26 mouse cellular contexts compared by ENCODE assay signal in the genomic region with DNA sequence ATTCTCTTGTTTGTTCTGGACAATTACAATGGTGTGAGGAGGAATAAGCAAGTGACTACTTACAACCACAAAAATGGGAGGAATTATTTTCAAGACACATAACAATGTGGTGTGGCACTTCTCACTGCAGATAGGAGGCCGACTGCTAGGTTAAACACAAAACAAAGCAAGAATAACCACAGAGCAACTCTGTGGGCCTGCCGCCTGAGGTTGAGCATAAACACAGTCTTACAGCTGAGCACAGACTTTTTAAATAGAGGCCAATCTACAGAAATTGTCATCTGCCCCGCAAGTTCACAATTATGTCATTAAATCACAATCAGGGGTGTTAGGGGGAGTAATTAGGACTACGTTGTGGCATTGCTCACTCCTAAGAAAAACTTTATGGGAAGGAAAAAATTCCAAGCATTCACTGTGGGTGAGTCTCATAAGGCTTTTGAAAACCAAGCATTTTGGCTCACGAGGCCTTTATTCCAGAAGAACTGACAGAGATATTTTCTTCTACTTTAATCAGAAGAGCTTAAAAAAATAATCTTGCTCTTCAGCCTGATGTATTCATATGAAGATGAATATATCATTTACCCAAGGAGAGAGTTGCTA.
DNase-seq lines count a peak whose midpoint lies in the region; ATAC-seq lines count a peak whose summit lies in the region.
"Had no signal": no experiment of that assay in that cellular context is flagged by ENCODE, and none has a peak within 500 bp of the region (broad histone marks: within the 10 kb centered on the region; RNA-seq: fewer than 3 reads in every experiment).

No protein-coding gene starts in this region.

- no peak for ATAC-seq in limb, embryonic 12.5 days (ENCODE audit: insufficient number of reproducible peaks, insufficient read depth, low FRiP score, low TSS enrichment, low read depth)
- ATAC-seq in embryonic facial prominence, embryonic 13.5 days (ENCODE audit: insufficient number of reproducible peaks, insufficient read depth, low FRiP score, low TSS enrichment, low read depth), result no peak
- ATAC-seq in limb, embryonic 13.5 days (ENCODE audit: low FRiP score, low read depth), result peak; percentile 76
- ATAC-seq: forebrain, postnatal 0 days; intestine, embryonic 16.5 days; midbrain, embryonic 16.5 days had no signal

- H3K4me1 ChIP-seq in limb, embryonic 12.5 days (replicated peaks), result peaks cover 13% of the 10 kb centered on the region; the same call in 1 of the 2 replicates
- no peaks in the 10 kb centered on the region; the same call in 1 of the 2 replicates for H3K4me1 ChIP-seq in limb, embryonic 10.5 days
- H3K4me1 ChIP-seq in embryonic facial prominence, embryonic 13.5 days, result peaks cover 15% of the 10 kb centered on the region
- H3K4me1 ChIP-seq in limb, embryonic 13.5 days, result peaks cover 18% of the 10 kb centered on the region
- H3K4me1 ChIP-seq: heart, embryonic 10.5 days; heart, embryonic 15.5 days; hindbrain, embryonic 13.5 days; lung, embryonic 15.5 days; neural tube, embryonic 13.5 days had no signal

- WGBS in limb, embryonic 12.5 days, result 37% methylated on average over 5 of the region's 5 CpGs
- WGBS in limb, embryonic 10.5 days, result 64% methylated on average over 5 of the region's 5 CpGs
- 28% methylated on average over 5 of the region's 5 CpGs for WGBS in embryonic facial prominence, embryonic 13.5 days
- 18% methylated on average over 5 of the region's 5 CpGs for WGBS in limb, embryonic 13.5 days

- H3K4me2 ChIP-seq in limb, embryonic 12.5 days, result no peak overlapping the region
- no peak overlapping the region for H3K4me2 ChIP-seq in embryonic facial prominence, embryonic 13.5 days
- no peak overlapping the region for H3K4me2 ChIP-seq in limb, embryonic 13.5 days (replicated peaks)
- H3K4me2 ChIP-seq: heart, embryonic 15.5 days; hindbrain, embryonic 13.5 days; liver, embryonic 11.5 days; lung, embryonic 15.5 days; midbrain, embryonic 11.5 days; neural tube, embryonic 13.5 days had no signal

- DNase-seq in limb, embryonic 10.5 days (ENCODE audit: low spot score), result no peak
- no peak for DNase-seq in right cerebral cortex, postnatal 4 days
- no peak for DNase-seq in spleen, postnatal 4 days (ENCODE audit: low spot score in 2 of 2)
- DNase-seq in layer of hippocampus, postnatal 14 days (ENCODE audit: low spot score in 2 of 2), result no peak
- DNase-seq: adrenal gland, postnatal 10 days; cerebellum, adult 8-10 months; cerebellum, postnatal 25 days; forebrain, postnatal 0 days; gastrocnemius, postnatal 10 days; heart, postnatal 36 days; kidney, adult 8-10 months; kidney, postnatal 14 days had no signal

- H3K9ac ChIP-seq in limb, embryonic 12.5 days (replicated peaks), result no peak overlapping the region
- no peak overlapping the region for H3K9ac ChIP-seq in embryonic facial prominence, embryonic 13.5 days
- no peak overlapping the region for H3K9ac ChIP-seq in limb, embryonic 13.5 days
- H3K9ac ChIP-seq: forebrain, postnatal 0 days; heart, embryonic 15.5 days; hindbrain, embryonic 13.5 days; lung, embryonic 15.5 days; neural tube, embryonic 13.5 days had no signal

- H3K36me3 ChIP-seq in limb, embryonic 12.5 days, result no peaks in the 10 kb centered on the region
- H3K36me3 ChIP-seq in limb, embryonic 10.5 days, result no peaks in the 10 kb centered on the region
- H3K36me3 ChIP-seq in embryonic facial prominence, embryonic 13.5 days, result no peaks in the 10 kb centered on the region
- peaks cover 2% of the 10 kb centered on the region; the same call in 1 of the 2 replicates for H3K36me3 ChIP-seq in limb, embryonic 13.5 days
- H3K36me3 ChIP-seq: heart, embryonic 10.5 days; heart, embryonic 15.5 days; hindbrain, embryonic 13.5 days; lung, embryonic 15.5 days had no signal

- H3K27me3 ChIP-seq in limb, embryonic 12.5 days, result no peaks in the 10 kb centered on the region
- no peaks in the 10 kb centered on the region for H3K27me3 ChIP-seq in limb, embryonic 10.5 days (ENCODE audit: low read depth, poor library complexity, severe bottlenecking)
- no peaks in the 10 kb centered on the region for H3K27me3 ChIP-seq in embryonic facial prominence, embryonic 13.5 days
- H3K27me3 ChIP-seq in limb, embryonic 13.5 days, result no peaks in the 10 kb centered on the region
- H3K27me3 ChIP-seq: CH12.LX; heart, embryonic 15.5 days; hindbrain, embryonic 13.5 days; lung, embryonic 15.5 days; neural tube, embryonic 13.5 days had no signal

- peak overlapping the region; percentile 24 for H3K27ac ChIP-seq in limb, embryonic 12.5 days
- H3K27ac ChIP-seq in limb, embryonic 10.5 days, result no peak overlapping the region
- H3K27ac ChIP-seq in embryonic facial prominence, embryonic 13.5 days, result peak overlapping the region; percentile 41
- peak overlapping the region; percentile 58; the same call in 1 of the 2 replicates for H3K27ac ChIP-seq in limb, embryonic 13.5 days
- H3K27ac ChIP-seq: heart, embryonic 10.5 days; heart, embryonic 15.5 days; hindbrain, embryonic 13.5 days; left cerebral cortex, adult 2 months; lung, embryonic 15.5 days; neural tube, embryonic 13.5 days had no signal

- H3K4me3 ChIP-seq in limb, embryonic 12.5 days (replicated peaks), result no peak overlapping the region
- no peak overlapping the region for H3K4me3 ChIP-seq in limb, embryonic 10.5 days
- H3K4me3 ChIP-seq in embryonic facial prominence, embryonic 13.5 days, result no peak overlapping the region
- no peak overlapping the region for H3K4me3 ChIP-seq in limb, embryonic 13.5 days
- H3K4me3 ChIP-seq: heart, embryonic 10.5 days; heart, embryonic 15.5 days; hindbrain, embryonic 13.5 days; left cerebral cortex, adult 2 months; lung, embryonic 15.5 days; neural tube, embryonic 13.5 days had no signal

- no peaks in the 10 kb centered on the region for H3K9me3 ChIP-seq in limb, embryonic 12.5 days
- no peaks in the 10 kb centered on the region for H3K9me3 ChIP-seq in limb, embryonic 10.5 days (replicated peaks)
- no peaks in the 10 kb centered on the region for H3K9me3 ChIP-seq in embryonic facial prominence, embryonic 13.5 days
- no peaks in the 10 kb centered on the region; the same call in 1 of the 2 replicates for H3K9me3 ChIP-seq in limb, embryonic 13.5 days
- H3K9me3 ChIP-seq: heart, embryonic 10.5 days; heart, embryonic 15.5 days; hindbrain, embryonic 13.5 days; lung, embryonic 15.5 days; neural tube, embryonic 13.5 days had no signal
